Mouse (Mus musculus) forebrain, postnatal 0 days (tissue): ENCODE data around the gene Igf1r. TPM values are rescaled to one million over a fixed set of nuclear protein-coding genes. Genes with fewer than 3 reads are reported as not detected.

Experiments used
- ATAC-seq: fragments of 200-750 bp; cut with Nextera tagmentation; 2 replicates; pipeline ENCODE4 v1.8.0; 2017; ENCODE audit warnings: mild to moderate bottlenecking, moderate library complexity
- DNase-seq: peaks from one replicate; pipeline ENCODE4 v3.0.0-alpha.2; 2015
- H3K27ac ChIP-seq: fragments of 300-500 bp; sonication (generic); 2 replicates; pipeline ENCODE4 v1.5.1; 2014; ENCODE audit warnings: low read depth, mild to moderate bottlenecking, antibody characterized with exemption, low read length, moderate library complexity, mixed read lengths
- H3K27me3 ChIP-seq: fragments of 300-500 bp; sonication (generic); 2 replicates; pipeline ENCODE4 v1.6.1; 2014; ENCODE audit warnings: mild to moderate bottlenecking, low read length, mixed read lengths; ENCODE audit not compliant: insufficient read depth
- H3K36me3 ChIP-seq: fragments of 300-500 bp; sonication (generic); 2 replicates; pipeline ENCODE4 v1.6.1; 2014; ENCODE audit warnings: mild to moderate bottlenecking, moderate library complexity; ENCODE audit not compliant: insufficient read depth
- H3K4me1 ChIP-seq: fragments of 300-500 bp; sonication (generic); 2 replicates; pipeline ENCODE4 v1.6.1; 2014; ENCODE audit warnings: antibody characterized with exemption; ENCODE audit not compliant: insufficient read depth
- H3K4me2 ChIP-seq: fragments of 300-500 bp; sonication (generic); 2 replicates; pipeline ENCODE4 v1.6.1; 2014; ENCODE audit warnings: low read depth, mild to moderate bottlenecking, moderate library complexity
- H3K4me3 ChIP-seq: fragments of 300-500 bp; sonication (generic); 2 replicates; pipeline ENCODE4 v1.5.1; 2014; ENCODE audit warnings: low read depth, low read length, mixed read lengths
- H3K9ac ChIP-seq: fragments of 300-500 bp; sonication (generic); 2 replicates; pipeline ENCODE4 v1.6.1; 2014; ENCODE audit warnings: mild to moderate bottlenecking
- H3K9me3 ChIP-seq: fragments of 300-500 bp; sonication (generic); 2 replicates; pipeline ENCODE4 v1.6.1; 2016; ENCODE audit warnings: low read length
- CTCF ChIP-seq: sonication (generic); IDR thresholded peaks from 2 replicates; pipeline ENCODE4 v1.5.1; 2016; ENCODE audit warnings: antibody characterized with exemption, control low read depth, low read depth
- WGBS: fragments of 180-500 bp; shearing (Covaris S2); extraction: QIAGEN DNeasy Blood & Tissue Kit; methylation state at CpG from one replicate; pipeline ENCODE4 v1.1.7; 2014; 5-methylcytosine and 5-hydroxymethylcytosine counted together
- polyA plus RNA-seq: library from polyadenylated mRNA; unstranded; fragments of >200 nt; fragmentation: Nextera tagmentation; extraction: Ambion mirVana; gene quantifications from 2 replicates; pipeline ENCODE4 v1.2.1, GENCODE M21; 2015
- total RNA-seq: library from RNA; depleted of rRNA; stranded (reverse); fragments of >200 nt; gene quantifications from 2 replicates; pipeline ENCODE4 v1.2.3, GENCODE M21; 2014

The Igf1r gene
- total and polyA plus RNA-seq, 2 experiments from 2014 or later, result 12.8 to 37.8 TPM

- WGBS, result 9% methylated on average over 15 of the region's 15 CpGs
- peaks cover 10% of the 10 kb centered on the region; the same call in 1 of the 2 replicates for H3K4me1 ChIP-seq
- no peaks in the 10 kb centered on the region for H3K9me3 ChIP-seq
- no peak for TF ChIP-seq CTCF
- no peaks in the 10 kb centered on the region for H3K27me3 ChIP-seq
- H3K4me3 ChIP-seq, result no peak overlapping the region
- peak overlapping the region; percentile 1 for H3K4me2 ChIP-seq
- H3K36me3 ChIP-seq, result no peaks in the 10 kb centered on the region
- no peak for DNase-seq
- H3K9ac ChIP-seq, result no peak overlapping the region
- H3K27ac ChIP-seq, result peak overlapping the region; percentile 45; the same call in 1 of the 2 replicates
- peak; percentile 37; the same call in 1 of the 2 replicates for ATAC-seq
Measured at GRCm38 (mm10) chr7:67973180-67974014, 20.8 kb downstream of the Igf1r start.

DNA sequence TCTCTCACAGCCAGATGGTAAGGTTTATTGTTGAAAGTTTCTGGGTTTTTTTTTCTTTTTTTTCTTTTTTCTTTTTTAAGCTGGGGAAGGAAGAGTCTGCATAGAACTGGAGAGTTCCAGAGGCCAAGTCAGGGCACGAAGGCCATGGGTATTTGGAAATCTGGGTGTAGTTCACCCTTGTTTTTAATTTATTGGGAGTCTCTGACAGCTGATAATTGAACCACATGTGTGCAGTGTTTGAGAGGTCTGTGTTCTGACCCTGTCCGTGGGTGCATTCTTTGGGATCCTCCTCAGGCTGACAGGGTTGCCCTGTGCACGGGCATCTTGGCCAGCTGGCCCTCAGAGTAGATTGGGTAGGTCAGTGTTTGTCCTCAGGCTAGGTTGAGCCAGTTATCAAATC, 29.3 kb downstream of the Igf1r start:
- Histone ChIP-seq H3K27ac (no peak overlapping the region), H3K27me3 (no peaks in the 10 kb centered on the region), H3K4me3 (no peak overlapping the region), H3K4me1 (no peaks in the 10 kb centered on the region), H3K36me3 (no peaks in the 10 kb centered on the region), H3K9me3 (no peaks in the 10 kb centered on the region), H3K9ac (no peak overlapping the region), H3K4me2 (no peak overlapping the region)
- DNase-seq (no peak), ATAC-seq (no peak)
- TF ChIP-seq CTCF, result no peak
- 74% methylated on average over 3 of the region's 3 CpGs for WGBS

GRCm38 (mm10) chr7:67982809-67983208, 30.2 kb downstream of the Igf1r start:
- no peak for TF ChIP-seq CTCF
- no peak overlapping the region for H3K27ac ChIP-seq
- H3K4me2 ChIP-seq, result no peak overlapping the region
- no peak for DNase-seq
- no peak overlapping the region for H3K9ac ChIP-seq
- no peaks in the 10 kb centered on the region for H3K36me3 ChIP-seq
- H3K27me3 ChIP-seq, result no peaks in the 10 kb centered on the region
- no peak for ATAC-seq
- no peak overlapping the region for H3K4me3 ChIP-seq
- H3K9me3 ChIP-seq, result no peaks in the 10 kb centered on the region
- no peaks in the 10 kb centered on the region for H3K4me1 ChIP-seq
- 74% methylated on average over 8 of the region's 8 CpGs for WGBS

DNA sequence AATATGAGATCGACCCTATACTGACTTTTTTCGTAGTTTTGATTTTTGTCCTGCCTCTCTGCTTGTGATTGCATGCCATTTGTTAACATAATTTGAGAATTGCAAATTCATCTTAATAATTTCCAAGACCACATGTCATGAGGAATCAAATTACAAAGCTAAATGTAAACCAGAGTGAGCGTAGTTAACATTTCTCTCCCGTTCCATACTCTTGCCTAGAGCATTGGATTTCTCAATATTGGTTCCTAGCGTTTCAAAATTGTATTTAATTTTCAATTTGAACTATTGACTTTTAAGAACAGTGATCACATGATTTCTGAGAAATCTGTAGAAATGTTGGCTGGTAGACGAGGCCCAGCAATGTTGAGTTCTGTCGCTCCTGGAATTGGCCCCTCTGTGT, 30.8 kb downstream of the Igf1r start:
- H3K27ac ChIP-seq, result no peak overlapping the region
- H3K4me1 ChIP-seq, result no peaks in the 10 kb centered on the region
- ATAC-seq (no peak), DNase-seq (no peak)
- no peak for TF ChIP-seq CTCF
- H3K9ac ChIP-seq, result no peak overlapping the region
- no peaks in the 10 kb centered on the region for H3K9me3 ChIP-seq
- no peak overlapping the region for H3K4me2 ChIP-seq
- H3K36me3 ChIP-seq, result no peaks in the 10 kb centered on the region
- no peaks in the 10 kb centered on the region for H3K27me3 ChIP-seq
- WGBS, result 81% methylated on average over 7 of the region's 7 CpGs
- no peak overlapping the region for H3K4me3 ChIP-seq

GRCm38 (mm10) chr7:67985003-67985416, 32.4 kb downstream of the Igf1r start:
- no peaks in the 10 kb centered on the region for H3K27me3 ChIP-seq
- no peak overlapping the region for H3K4me3 ChIP-seq
- H3K9me3 ChIP-seq, result no peaks in the 10 kb centered on the region
- no peaks in the 10 kb centered on the region for H3K36me3 ChIP-seq
- H3K27ac ChIP-seq, result no peak overlapping the region
- 79% methylated on average over 5 of the region's 5 CpGs for WGBS
- TF ChIP-seq CTCF, result no peak
- no peak for DNase-seq
- H3K4me2 ChIP-seq, result no peak overlapping the region
- ATAC-seq, result no peak
- no peak overlapping the region for H3K9ac ChIP-seq
- no peaks in the 10 kb centered on the region for H3K4me1 ChIP-seq

DNA sequence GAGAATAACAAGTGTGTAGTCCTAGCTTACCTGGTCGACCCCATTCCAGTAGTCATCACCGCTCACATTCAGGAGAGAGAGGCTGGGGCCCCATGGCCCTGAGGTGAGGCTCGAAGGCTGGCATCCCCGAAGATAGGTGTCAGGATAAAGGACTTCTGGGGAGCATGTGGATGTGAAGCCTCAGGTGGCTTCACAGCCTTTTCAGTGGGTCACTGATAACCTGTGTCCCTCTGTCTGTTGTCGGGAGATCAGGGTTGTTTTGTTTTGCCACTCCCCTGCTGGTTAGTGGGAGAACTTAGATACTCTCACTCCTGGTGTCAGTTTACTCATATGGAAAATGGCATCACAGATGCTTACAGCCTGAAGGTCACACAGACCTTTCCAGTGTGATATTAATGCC, 32.9 kb downstream of the Igf1r start:
- DNase-seq (no peak), ATAC-seq (no peak)
- H3K4me1 ChIP-seq, result no peaks in the 10 kb centered on the region
- WGBS, result 86% methylated on average over 5 of the region's 5 CpGs
- no peak overlapping the region for H3K4me3 ChIP-seq
- no peaks in the 10 kb centered on the region for H3K9me3 ChIP-seq
- TF ChIP-seq CTCF, result no peak
- H3K9ac ChIP-seq, result no peak overlapping the region
- H3K27ac ChIP-seq, result no peak overlapping the region
- H3K36me3 ChIP-seq, result no peaks in the 10 kb centered on the region
- H3K4me2 ChIP-seq, result no peak overlapping the region
- H3K27me3 ChIP-seq, result no peaks in the 10 kb centered on the region

- no peak overlapping the region for H3K27ac ChIP-seq
- H3K4me1 ChIP-seq, result no peaks in the 10 kb centered on the region
- TF ChIP-seq CTCF, result no peak
- peak; percentile 74 for ATAC-seq
- H3K9ac ChIP-seq, result no peak overlapping the region
- H3K27me3 ChIP-seq, result no peaks in the 10 kb centered on the region
- DNase-seq, result no peak
- H3K9me3 ChIP-seq, result no peaks in the 10 kb centered on the region
- H3K4me2 ChIP-seq, result no peak overlapping the region
- 73% methylated on average over 10 of the region's 10 CpGs for WGBS
- H3K4me3 ChIP-seq, result no peak overlapping the region
- no peaks in the 10 kb centered on the region for H3K36me3 ChIP-seq
Measured at GRCm38 (mm10) chr7:67986277-67986676, 33.6 kb downstream of the Igf1r start.
